8 mouse cellular contexts compared by ENCODE assay signal in genomic region chr1:156616989-156617598, GRCm38 (mm10). TPM values are rescaled to one million over a fixed set of nuclear protein-coding genes. Genes with fewer than 3 reads are reported as not detected.
DNase-seq lines count a peak whose midpoint lies in the region; ATAC-seq and TF ChIP-seq lines count a peak whose summit lies in the region.

No protein-coding gene starts in this region.

- H3K4me3 ChIP-seq in kidney, embryonic 14.5 days (ENCODE audit: low read length): peak overlapping the region; percentile 5; the same call in 1 of the 2 replicates
- H3K4me3 ChIP-seq in E14TG2a.4 (replicated peaks; ENCODE audit: low read length) (peak overlapping the region; percentile 27; the same call in 1 of the 2 replicates), macrophage (ENCODE audit: inconsistent target) (peak overlapping the region; percentile 56)
- no peak overlapping the region for H3K4me3 ChIP-seq in heart, adult 2 months
- no peak overlapping the region for H3K4me3 ChIP-seq in forebrain, embryonic 14.5 days (ENCODE audit: low read depth, low read length)

- DNase-seq in kidney, adult 18-20 months: no peak
- DNase-seq in heart, adult 2 months: no peak
- DNase-seq in frontal cortex, adult 2 months (ENCODE audit: extremely low spot score in 1 of 2, low spot score in 1 of 2): no peak
- no peak for DNase-seq in forebrain, embryonic 14.5 days (ENCODE audit: low spot score)

- H3K4me2 ChIP-seq in kidney, embryonic 14.5 days (replicated peaks; ENCODE audit: low read depth, low read length): peak overlapping the region; percentile 31; the same call in 1 of the 2 replicates
- H3K4me2 ChIP-seq in forebrain, embryonic 14.5 days (ENCODE audit: low read length): no peak overlapping the region

- TF ChIP-seq CTCF in E14TG2a.4 (conservative IDR thresholded peaks at IDR 0.05; ENCODE audit: low read length): no peak
- no peak for TF ChIP-seq CTCF in heart, adult 2 months (IDR thresholded peaks at IDR 0.05)

- H3K27ac ChIP-seq in kidney, embryonic 14.5 days (ENCODE audit: low read depth, low read length): no peak overlapping the region; the same call in 1 of the 2 replicates
- H3K27ac ChIP-seq in heart, adult 2 months: peak overlapping the region; percentile 8; the same call in 1 of the 2 replicates
- peak overlapping the region; percentile 73 for H3K27ac ChIP-seq in macrophage
- H3K27ac ChIP-seq in forebrain, embryonic 14.5 days (ENCODE audit: low read depth, low read length): no peak overlapping the region

- peak overlapping the region; percentile 28; the same call in 1 of the 2 replicates for H3K9ac ChIP-seq in kidney, embryonic 14.5 days (ENCODE audit: low read depth, low read length)
- H3K9ac ChIP-seq in heart, adult 2 months (ENCODE audit: low read depth, low read length): peak overlapping the region; percentile 18; the same call in 1 of the 2 replicates
- H3K9ac ChIP-seq in forebrain, embryonic 14.5 days (ENCODE audit: low read length): no peak overlapping the region; the same call in 1 of the 2 replicates

- peaks cover 31% of the 10 kb centered on the region for H3K4me1 ChIP-seq in kidney, embryonic 14.5 days (ENCODE audit: control insufficient read depth, insufficient read depth, low read length)
- H3K4me1 ChIP-seq in E14TG2a.4 (replicated peaks; ENCODE audit: low read depth, low read length): peaks cover 84% of the 10 kb centered on the region
- H3K4me1 ChIP-seq in heart, adult 2 months (ENCODE audit: control insufficient read depth, insufficient read depth, low read length): peaks cover 15% of the 10 kb centered on the region
- peaks cover 19% of the 10 kb centered on the region for H3K4me1 ChIP-seq in forebrain, embryonic 14.5 days (ENCODE audit: control insufficient read depth, insufficient read depth, low read length)

- H3K27me3 ChIP-seq in kidney, embryonic 14.5 days (ENCODE audit: control insufficient read depth, insufficient read depth, low read length): no peaks in the 10 kb centered on the region
- H3K27me3 ChIP-seq in E14TG2a.4 (ENCODE audit: insufficient read depth, low read length): no peaks in the 10 kb centered on the region
- H3K27me3 ChIP-seq in heart, adult 2 months (ENCODE audit: control insufficient read depth, insufficient read depth, low read length): no peaks in the 10 kb centered on the region
- H3K27me3 ChIP-seq in forebrain, embryonic 14.5 days (replicated peaks; ENCODE audit: control insufficient read depth, insufficient read depth, low read length): no peaks in the 10 kb centered on the region

- no peak for TF ChIP-seq EP300 in heart, adult 2 months (IDR thresholded peaks at IDR 0.05; ENCODE audit: insufficient read depth, low read depth, low read length)

- ATAC-seq in kidney, embryonic 14.5 days (ENCODE audit: low FRiP score, low TSS enrichment): no peak
- ATAC-seq in frontal cortex, adult (ENCODE audit: low TSS enrichment): no peak
- no peak for ATAC-seq in forebrain, embryonic 14.5 days

- WGBS in kidney, embryonic 14.5 days: 48% methylated on average over 12 of the region's 12 CpGs
- 35% methylated on average over 12 of the region's 12 CpGs for WGBS in heart, adult 2 months
- WGBS in macrophage (ENCODE audit: missing documents): 3% methylated on average over 12 of the region's 12 CpGs
- WGBS in forebrain, embryonic 14.5 days: 27% methylated on average over 12 of the region's 12 CpGs

- H3K9me3 ChIP-seq in kidney, embryonic 14.5 days (ENCODE audit: control insufficient read depth, low read length): no peaks in the 10 kb centered on the region
- no peaks in the 10 kb centered on the region for H3K9me3 ChIP-seq in E14TG2a.4 (ENCODE audit: low read length)
- H3K9me3 ChIP-seq in forebrain, embryonic 14.5 days (replicated peaks; ENCODE audit: control insufficient read depth, low read length): no peaks in the 10 kb centered on the region

- no peaks in the 10 kb centered on the region for H3K36me3 ChIP-seq in kidney, embryonic 14.5 days (ENCODE audit: control insufficient read depth, insufficient read depth, low read length)
- H3K36me3 ChIP-seq in E14TG2a.4 (ENCODE audit: insufficient read depth, low read length) (peaks cover 19% of the 10 kb centered on the region), macrophage (ENCODE audit: inconsistent target) (no peaks in the 10 kb centered on the region)
- no peaks in the 10 kb centered on the region for H3K36me3 ChIP-seq in heart, adult 2 months (ENCODE audit: control insufficient read depth, insufficient read depth, low read length)
- H3K36me3 ChIP-seq in forebrain, embryonic 14.5 days (ENCODE audit: control insufficient read depth, insufficient read depth, low read length): no peaks in the 10 kb centered on the region; the same call in 1 of the 2 replicates

- intact Hi-C loops in heart, adult 2 months (cut with DNase I): no loop called here

- no peak for TF ChIP-seq POLR2A in heart, adult 2 months (IDR thresholded peaks at IDR 0.05; ENCODE audit: insufficient read depth, low read depth, low read length)

- H3K79me2 ChIP-seq in heart, adult 2 months (replicated peaks; ENCODE audit: control insufficient read depth, insufficient read depth, low read length): no peaks in the 10 kb centered on the region; the same call in 1 of the 2 replicates
- peaks cover 89% of the 10 kb centered on the region for H3K79me2 ChIP-seq in macrophage (ENCODE audit: inconsistent target)

RNA-seq across cellular contexts. Expression of gene Tor3a, which starts 57.1 kb away (rescaled TPM):
- polyA plus RNA-seq in kidney, embryonic 14.5 days (2014; fragmentation: Nextera tagmentation; extraction: Ambion mirVana): 15.5 and 21.1 TPM in 2 replicates
- 10 to 100 TPM in 1 of 2 experiments, 1 to 10 TPM in 1; 8.3 to 11.6 TPM for total RNA-seq in heart, adult 2 months (2021)
- polyA plus RNA-seq in heart, adult 2 months (2012; rRNA removed): 8.9 and 11.8 TPM in 2 replicates
- 100 to 1,000 TPM in 15 of 26 experiments, 10 to 100 TPM in 11; 24.2 to 307 (median 158) TPM for total RNA-seq in macrophage (2018; cell fraction: chromatin; rRNA removed)
- 100 to 1,000 TPM in 14 of 26 experiments, 10 to 100 TPM in 12; 44.9 to 359 (median 167) TPM for total RNA-seq in macrophage (2018; cell fraction: cytosol; rRNA removed)
- 100 to 1,000 TPM in 15 of 26 experiments, 10 to 100 TPM in 11; 46.2 to 401 (median 219) TPM for total RNA-seq in macrophage (2018; cell fraction: nucleus; rRNA removed)
- 53.9 to 142 TPM (median 55.8 TPM) in 3 replicates for polyA plus RNA-seq in macrophage (2018)
- 6.2 and 6.6 TPM in 2 replicates for polyA plus RNA-seq in frontal cortex, adult 2 months (2012; rRNA removed)
- polyA plus RNA-seq in forebrain, embryonic 14.5 days (2014; fragmentation: Nextera tagmentation; extraction: Ambion mirVana): 4.5 and 6.5 TPM in 2 replicates

RNA-seq across cellular contexts. Expression of gene Abl2, which starts 58.5 kb away (rescaled TPM):
- polyA plus RNA-seq in kidney, embryonic 14.5 days (2014; fragmentation: Nextera tagmentation; extraction: Ambion mirVana): 6.4 and 8.1 TPM in 2 replicates
- 10 to 100 TPM; 22.1 to 25.7 TPM for total RNA-seq in heart, adult 2 months (2021)
- 4.7 and 9.3 TPM in 2 replicates for polyA plus RNA-seq in heart, adult 2 months (2012; rRNA removed)
- 100 to 1,000 TPM in 5 of 26 experiments, 10 to 100 TPM in 21; 30.1 to 173 (median 71.8) TPM for total RNA-seq in macrophage (2018; cell fraction: chromatin; rRNA removed)
- total RNA-seq in macrophage (2018; cell fraction: cytosol; rRNA removed): 10 to 100 TPM; 13.9 to 57.3 (median 23.5) TPM
- 100 to 1,000 TPM in 2 of 26 experiments, 10 to 100 TPM in 24; 25.2 to 194 (median 52.4) TPM for total RNA-seq in macrophage (2018; cell fraction: nucleus; rRNA removed)
- polyA plus RNA-seq in macrophage (2018): 11.1 to 17.5 TPM (median 16.3 TPM) in 3 replicates
- polyA plus RNA-seq in frontal cortex, adult 2 months (2012; rRNA removed): 33.4 and 34.1 TPM in 2 replicates
- 5.7 and 8.0 TPM in 2 replicates for polyA plus RNA-seq in forebrain, embryonic 14.5 days (2014; fragmentation: Nextera tagmentation; extraction: Ambion mirVana)

Comparison
In these comparisons a context has a peak if more than half of its experiments do, and no peak if none do; other contexts are left out.
1. H3K27ac ChIP-seq: peak in heart, adult 2 months (single experiment) and macrophage (single experiment); none in kidney, embryonic 14.5 days (single experiment) and forebrain, embryonic 14.5 days (single experiment).
2. H3K4me3 ChIP-seq: peak in kidney, embryonic 14.5 days (single experiment), E14TG2a.4 (single experiment) and macrophage (single experiment); none in heart, adult 2 months (single experiment) and forebrain, embryonic 14.5 days (single experiment).